Mouse (Mus musculus) limb, embryonic 14.5 days (tissue): ENCODE data around the gene Gm11639. TPM values are rescaled to one million over a fixed set of nuclear protein-coding genes. Genes with fewer than 3 reads are reported as not detected.
A peak's percentile ranks its signal among the peaks of the same experiment; 100 is the strongest.

Source experiments
- ATAC-seq: fragments of 200-750 bp; cut with Nextera tagmentation; 2 replicates; pipeline ENCODE4 v1.8.0; 2017; ENCODE audit warnings: low read depth, moderate number of reproducible peaks, moderate TSS enrichment; ENCODE audit not compliant: low FRiP score
- DNase-seq: peaks from one replicate; pipeline ENCODE4 v3.0.0-alpha.2; 2015; ENCODE audit warnings: low spot score
- H3K27ac ChIP-seq: fragments of 300-500 bp; sonication (generic); replicated peaks from 2 replicates; pipeline ENCODE4 v1.5.1; 2014; ENCODE audit warnings: low read depth, mild to moderate bottlenecking, low read length, moderate library complexity, mixed read lengths
- H3K27me3 ChIP-seq: fragments of 300-500 bp; sonication (generic); 2 replicates; pipeline ENCODE4 v1.6.1; 2014; ENCODE audit warnings: low read length, mixed read lengths; ENCODE audit not compliant: control insufficient read depth, insufficient read depth
- H3K36me3 ChIP-seq: fragments of 300-500 bp; sonication (generic); 2 replicates; pipeline ENCODE4 v1.6.1; 2014; ENCODE audit warnings: mild to moderate bottlenecking, low read length, moderate library complexity, mixed read lengths; ENCODE audit not compliant: control insufficient read depth, insufficient read depth
- H3K4me1 ChIP-seq: fragments of 300-500 bp; sonication (generic); 2 replicates; pipeline ENCODE4 v1.6.1; 2014; ENCODE audit warnings: antibody characterized with exemption, low read length, mixed read lengths; ENCODE audit not compliant: control insufficient read depth, insufficient read depth
- H3K4me2 ChIP-seq: fragments of 300-500 bp; sonication (generic); replicated peaks from 2 replicates; pipeline ENCODE4 v1.6.1; 2014; ENCODE audit warnings: low read depth, mild to moderate bottlenecking, low read length, moderate library complexity; ENCODE audit not compliant: severe bottlenecking
- H3K4me3 ChIP-seq: fragments of 300-500 bp; sonication (generic); replicated peaks from 2 replicates; pipeline ENCODE4 v1.5.1; 2014; ENCODE audit warnings: low read length
- H3K9ac ChIP-seq: fragments of 300-500 bp; sonication (generic); 2 replicates; pipeline ENCODE4 v1.6.1; 2014; ENCODE audit warnings: mild to moderate bottlenecking, low read depth, low read length, moderate library complexity; ENCODE audit not compliant: severe bottlenecking
- H3K9me3 ChIP-seq: fragments of 300-500 bp; sonication (generic); 2 replicates; pipeline ENCODE4 v1.6.1; 2016; ENCODE audit warnings: low read length; ENCODE audit not compliant: control insufficient read depth
- POLR2A ChIP-seq: fragments of 200-500 bp; IDR thresholded peaks from 2 replicates; pipeline ENCODE4 v1.8.0; 2012; ENCODE audit warnings: inconsistent platforms, mild to moderate bottlenecking, moderate library complexity, borderline replicate concordance; ENCODE audit not compliant: insufficient read depth, insufficient read length; ENCODE audit errors: extremely low read depth
- WGBS: fragments of 180-500 bp; shearing (Covaris S2); extraction: QIAGEN DNeasy Blood & Tissue Kit; methylation state at CpG from one replicate; pipeline ENCODE4 v1.1.7; 2014; 5-methylcytosine and 5-hydroxymethylcytosine counted together
- polyA plus RNA-seq, 2 experiments: library from polyadenylated mRNA; depleted of rRNA in 1 of 2; stranded (reverse) in 1 of 2; unstranded in 1 of 2; fragments of >200 nt; fragmentation: Nextera tagmentation in 1 of 2; extraction: Ambion mirVana in 1 of 2; gene quantifications; 2 replicates each; pipeline versions ENCODE4 v1.2.1 to v1.2.3; 2012 to 2014

Gm11639 gene
- polyA plus RNA-seq, 2 experiments, result under 0.01 to 0.01 TPM

DNA sequence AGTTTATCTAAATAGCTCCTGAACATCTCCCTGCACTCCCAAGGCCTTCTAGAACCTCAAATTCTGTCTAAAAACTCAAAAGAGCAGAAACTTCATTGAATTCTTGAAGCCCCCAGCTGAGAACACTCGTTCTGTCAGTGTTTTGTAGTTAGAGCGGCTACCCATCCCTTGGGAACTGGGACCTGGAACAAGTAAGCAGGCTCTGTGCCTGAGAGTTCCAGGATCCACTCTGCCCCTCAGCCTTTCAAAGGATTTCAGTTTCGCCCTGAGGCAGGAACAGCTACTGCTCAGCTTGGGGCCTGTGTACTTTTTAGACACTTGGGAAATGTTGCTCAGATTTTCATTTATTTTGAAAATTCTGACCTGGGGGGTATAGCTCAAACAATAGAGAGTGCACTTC is 461.1 kb downstream of the Gm11639 start, which contains the start of gene Gm10842:
Gene Gm10842 (plus strand): TSS at position 301 of the 400 bp plus-strand sequence.
- Histone ChIP-seq H3K4me2 (no peak within 1 kb of the TSS), H3K36me3 (no peaks in the 10 kb centered on the region), H3K4me1 (0 out of 2 replicates have a peak, but pooled peaks cover 3% of the 10 kb centered on the region), H3K4me3 (no peak within 1 kb of the TSS), H3K9me3 (no peaks in the 10 kb centered on the region), H3K9ac (no peak within 1 kb of the TSS), H3K27ac (no peak within 1 kb of the TSS), H3K27me3 (no peaks in the 10 kb centered on the region; the same call in 1 of the 2 replicates)
- ATAC-seq (no peak), DNase-seq (no peak)
- 77% methylated on average over 3 of the region's 3 CpGs for WGBS
- TF ChIP-seq POLR2A, result no peak

DNA sequence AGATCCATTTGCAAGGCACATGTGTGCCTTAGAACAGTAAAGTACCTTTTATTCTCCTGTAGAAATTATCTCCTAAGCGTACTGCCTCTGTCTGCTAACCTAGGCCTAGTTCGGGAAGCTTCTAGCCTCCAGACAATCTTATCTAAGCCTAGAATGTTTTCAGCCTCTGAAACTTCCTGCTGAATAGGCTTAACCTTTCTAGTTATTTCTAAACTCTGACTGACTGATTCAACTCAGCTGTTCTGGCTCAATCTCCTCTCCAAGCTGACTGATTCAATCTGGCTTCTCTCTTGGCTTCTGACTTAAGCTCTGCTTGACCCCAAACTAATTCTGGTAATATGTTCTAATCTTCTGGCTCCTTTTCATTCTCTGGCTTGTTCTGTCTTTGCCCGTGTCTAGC is 463.8 kb downstream of the Gm11639 start:
- H3K9me3 ChIP-seq, result no peaks in the 10 kb centered on the region
- no peak overlapping the region for H3K9ac ChIP-seq
- 76% methylated on average over 3 of the region's 3 CpGs for whole genome bisulfite sequencing
- H3K27ac ChIP-seq, result no peak overlapping the region
- H3K4me2 ChIP-seq, result no peak overlapping the region
- no peaks in the 10 kb centered on the region for H3K36me3 ChIP-seq
- ATAC-seq (no peak), DNase-seq (no peak)
- no peak for TF ChIP-seq POLR2A
- H3K27me3 ChIP-seq, result no peaks in the 10 kb centered on the region; the same call in 1 of the 2 replicates
- peaks cover 18% of the 10 kb centered on the region for H3K4me1 ChIP-seq
- H3K4me3 ChIP-seq, result no peak overlapping the region

DNA sequence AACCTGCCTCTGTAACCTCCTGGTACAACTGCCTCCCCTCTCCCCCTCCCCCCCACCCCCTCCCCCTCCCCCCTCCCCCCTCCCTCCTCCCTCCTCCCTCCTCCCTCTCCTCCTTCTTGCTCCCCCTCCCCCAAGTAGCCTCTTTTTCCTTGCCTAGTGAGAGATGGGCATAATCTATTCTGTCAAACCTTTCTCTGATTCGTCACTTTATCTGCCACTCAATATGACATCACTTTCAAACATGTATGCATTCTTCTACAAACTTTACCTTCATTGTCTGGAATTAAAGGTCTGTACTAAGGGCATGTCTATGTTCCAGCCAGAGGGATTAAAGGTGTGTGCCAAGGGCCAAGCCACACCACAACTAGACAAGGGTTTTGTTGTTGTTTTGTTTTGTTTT is 464.3 kb downstream of the Gm11639 start:
- no peaks in the 10 kb centered on the region for H3K36me3 ChIP-seq
- no peak for TF ChIP-seq POLR2A

DNA sequence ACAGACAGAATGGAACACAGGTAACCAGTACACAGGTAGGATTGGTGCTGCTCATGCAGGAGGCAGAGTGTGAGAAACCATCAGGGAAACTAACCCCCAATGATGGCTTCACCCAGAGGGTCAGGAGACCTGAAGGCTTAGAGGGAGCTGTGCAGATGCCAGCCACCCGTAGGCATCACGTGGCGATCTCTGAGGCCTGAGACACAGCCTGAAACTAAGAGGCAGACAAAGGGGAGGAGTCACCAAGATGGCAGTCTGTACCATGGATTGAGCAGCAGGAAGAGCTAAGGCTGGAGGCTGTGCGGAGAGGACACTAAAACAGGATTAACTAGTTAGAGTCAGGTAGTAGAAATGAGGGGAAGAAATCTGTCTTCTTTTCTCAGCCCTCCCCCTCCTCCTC is 465.2 kb downstream of the Gm11639 start:
- Histone ChIP-seq H3K9me3 (no peaks in the 10 kb centered on the region), H3K27me3 (no peaks in the 10 kb centered on the region; the same call in 1 of the 2 replicates), H3K27ac (no peak overlapping the region), H3K4me2 (no peak overlapping the region), H3K9ac (no peak overlapping the region), H3K36me3 (no peaks in the 10 kb centered on the region), H3K4me3 (no peak overlapping the region), H3K4me1 (peaks cover 18% of the 10 kb centered on the region)
- ATAC-seq, result no peak
- TF ChIP-seq POLR2A, result no peak
- WGBS, result 49% methylated on average over 4 of the region's 4 CpGs
- no peak for DNase-seq

More for the DNA sequence above, 464.3 kb downstream of the Gm11639 start:
- ATAC-seq (no peak), DNase-seq (no peak)
- no peaks in the 10 kb centered on the region for H3K9me3 ChIP-seq
- no peaks in the 10 kb centered on the region; the same call in 1 of the 2 replicates for H3K27me3 ChIP-seq
- 92% methylated on average over 1 of the region's 1 CpGs for WGBS
- no peak overlapping the region for H3K4me2 ChIP-seq
- H3K9ac ChIP-seq, result no peak overlapping the region
- H3K4me3 ChIP-seq, result no peak overlapping the region
- no peak overlapping the region for H3K27ac ChIP-seq
- peaks cover 18% of the 10 kb centered on the region for H3K4me1 ChIP-seq

DNA sequence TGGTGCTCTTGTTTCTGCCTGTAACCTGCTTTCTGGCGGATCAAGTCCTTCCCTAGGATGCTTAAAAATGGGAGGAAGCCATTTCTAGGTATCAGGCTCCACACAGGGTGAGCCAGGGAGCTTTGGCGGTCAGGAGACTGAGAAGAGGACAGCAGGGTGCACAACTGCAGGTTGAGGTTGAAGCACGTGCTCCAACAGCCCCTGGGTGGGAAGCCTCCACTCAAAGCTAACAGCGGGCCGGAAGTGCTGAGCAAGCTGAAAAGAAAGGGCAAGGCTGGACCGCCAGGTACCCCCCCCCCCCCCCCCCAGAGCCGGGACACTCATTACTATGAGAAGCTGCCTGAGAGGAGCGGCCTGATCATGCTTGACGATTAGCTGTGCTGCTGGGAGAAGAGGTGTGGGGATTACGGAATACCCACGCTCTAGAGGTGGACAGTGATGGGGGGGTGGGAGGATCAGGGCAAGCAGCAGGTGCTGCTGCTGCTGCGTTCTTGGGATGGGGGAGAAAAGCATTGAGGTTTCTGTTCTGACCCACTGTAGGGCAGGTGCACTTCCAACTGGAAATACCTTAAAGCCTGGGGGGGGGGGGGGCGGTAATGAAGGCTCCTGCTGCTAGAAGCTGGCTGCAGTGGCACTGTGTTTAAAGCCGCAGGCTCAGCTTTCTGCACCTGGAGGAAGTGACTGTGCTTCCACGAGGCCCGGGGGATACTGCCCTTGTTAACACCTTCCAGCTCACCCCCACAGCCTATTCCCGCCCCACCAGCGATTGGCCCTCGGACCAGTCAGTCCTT is 465.9 kb downstream of the Gm11639 start:
- no peak overlapping the region for H3K27ac ChIP-seq
- no peak overlapping the region for H3K4me3 ChIP-seq
- DNase-seq (peak; percentile 8), ATAC-seq (peak; percentile 70; the same call in 1 of the 2 replicates)
- WGBS, result 15% methylated on average over 16 of the region's 19 CpGs
- peak overlapping the region; percentile 23 for H3K4me2 ChIP-seq
- H3K9me3 ChIP-seq, result no peaks in the 10 kb centered on the region
- no peaks in the 10 kb centered on the region for H3K36me3 ChIP-seq
- H3K27me3 ChIP-seq, result no peaks in the 10 kb centered on the region; the same call in 1 of the 2 replicates
- H3K4me1 ChIP-seq, result peaks cover 18% of the 10 kb centered on the region
- H3K9ac ChIP-seq, result no peak overlapping the region
- no peak for TF ChIP-seq POLR2A
